Mouse (Mus musculus) hindbrain, embryonic 13.5 days (tissue): ENCODE results near the gene Clec4f. TPM values are rescaled to one million over a fixed set of nuclear protein-coding genes. Genes with fewer than 3 reads are reported as not detected.

Experiments used
- ATAC-seq: fragments of 200-750 bp; cut with Nextera tagmentation; 2 replicates; pipeline ENCODE4 v1.8.0; 2017; ENCODE audit warnings: moderate TSS enrichment; ENCODE audit not compliant: low FRiP score
- H3K27ac ChIP-seq: fragments of 300-500 bp; sonication (generic); 2 replicates; pipeline ENCODE4 v1.5.1; 2015; ENCODE audit warnings: inconsistent platforms, mild to moderate bottlenecking, moderate library complexity
- H3K27me3 ChIP-seq: fragments of 300-500 bp; sonication (generic); 2 replicates; pipeline ENCODE4 v1.6.1; 2015; ENCODE audit warnings: mild to moderate bottlenecking, inconsistent platforms
- H3K36me3 ChIP-seq: fragments of 300-500 bp; sonication (generic); 2 replicates; pipeline ENCODE4 v1.6.1; 2015; ENCODE audit warnings: mild to moderate bottlenecking, inconsistent platforms
- H3K4me1 ChIP-seq: fragments of 300-500 bp; sonication (generic); replicated peaks from 2 replicates; pipeline ENCODE4 v1.6.1; 2015; ENCODE audit warnings: inconsistent platforms
- H3K4me2 ChIP-seq: fragments of 300-500 bp; sonication (generic); 2 replicates; pipeline ENCODE4 v1.6.1; 2015; ENCODE audit warnings: inconsistent platforms, mild to moderate bottlenecking, moderate library complexity
- H3K4me3 ChIP-seq: fragments of 300-500 bp; sonication (generic); 2 replicates; pipeline ENCODE4 v1.5.1; 2015; ENCODE audit warnings: mild to moderate bottlenecking, inconsistent platforms
- H3K9ac ChIP-seq: fragments of 300-500 bp; sonication (generic); 2 replicates; pipeline ENCODE4 v1.6.1; 2015; ENCODE audit warnings: mild to moderate bottlenecking, inconsistent platforms
- H3K9me3 ChIP-seq: fragments of 300-500 bp; sonication (generic); 2 replicates; pipeline ENCODE4 v1.6.1; 2016; ENCODE audit warnings: inconsistent platforms
- WGBS: fragments of 180-500 bp; shearing (Covaris S2); methylation state at CpG from one replicate; pipeline ENCODE4 v1.1.7; 2015; 5-methylcytosine and 5-hydroxymethylcytosine counted together
- polyA plus RNA-seq: library from polyadenylated mRNA; unstranded; fragments of >200 nt; fragmentation: Nextera tagmentation; extraction: Ambion mirVana; gene quantifications from 2 replicates; pipeline ENCODE4 v1.2.1, GENCODE M21; 2015

The Clec4f gene
- polyA plus RNA-seq, 1 experiment from 2014 or later: not detected

- no peak overlapping the region for H3K4me3 ChIP-seq
- 70% methylated on average over 17 of the region's 17 CpGs for whole genome bisulfite sequencing
- H3K27ac ChIP-seq: no peak overlapping the region
- no peak for ATAC-seq
- no peaks in the 10 kb centered on the region for H3K36me3 ChIP-seq
- H3K27me3 ChIP-seq: no peaks in the 10 kb centered on the region
- H3K4me1 ChIP-seq: no peaks in the 10 kb centered on the region
- no peaks in the 10 kb centered on the region for H3K9me3 ChIP-seq
- no peak overlapping the region for H3K9ac ChIP-seq
- no peak overlapping the region for H3K4me2 ChIP-seq
Observed at GRCm38 (mm10) chr6:83626781-83627180, 29.2 kb downstream of the Clec4f start.

GRCm38 (mm10) chr6:83619955-83620354, 36.0 kb downstream of the Clec4f start:
- Histone ChIP-seq H3K4me3 (no peak overlapping the region), H3K36me3 (no peaks in the 10 kb centered on the region), H3K27ac (no peak overlapping the region), H3K4me2 (no peak overlapping the region), H3K4me1 (no peaks in the 10 kb centered on the region), H3K9ac (no peak overlapping the region), H3K9me3 (no peaks in the 10 kb centered on the region), H3K27me3 (no peaks in the 10 kb centered on the region)
- WGBS: 61% methylated on average over 9 of the region's 9 CpGs
- no peak for ATAC-seq

GRCm38 (mm10) chr6:83617581-83618335, 38.2 kb downstream of the Clec4f start:
- H3K27me3 ChIP-seq: no peaks in the 10 kb centered on the region
- ATAC-seq: no peak
- WGBS: 86% methylated on average over 15 of the region's 15 CpGs
- no peaks in the 10 kb centered on the region for H3K36me3 ChIP-seq
- H3K4me3 ChIP-seq: no peak overlapping the region
- no peak overlapping the region for H3K4me2 ChIP-seq
- H3K4me1 ChIP-seq: no peaks in the 10 kb centered on the region
- no peaks in the 10 kb centered on the region for H3K9me3 ChIP-seq
- no peak overlapping the region for H3K27ac ChIP-seq
- no peak overlapping the region for H3K9ac ChIP-seq

- no peak for ATAC-seq
- Histone ChIP-seq H3K4me2 (no peak overlapping the region), H3K27ac (no peak overlapping the region), H3K36me3 (no peaks in the 10 kb centered on the region), H3K4me1 (no peaks in the 10 kb centered on the region), H3K9me3 (no peaks in the 10 kb centered on the region), H3K27me3 (no peaks in the 10 kb centered on the region), H3K4me3 (no peak overlapping the region), H3K9ac (no peak overlapping the region)
- WGBS: 82% methylated on average over 5 of the region's 5 CpGs
Observed at GRCm38 (mm10) chr6:83616512-83616911, 39.5 kb downstream of the Clec4f start.

DNA sequence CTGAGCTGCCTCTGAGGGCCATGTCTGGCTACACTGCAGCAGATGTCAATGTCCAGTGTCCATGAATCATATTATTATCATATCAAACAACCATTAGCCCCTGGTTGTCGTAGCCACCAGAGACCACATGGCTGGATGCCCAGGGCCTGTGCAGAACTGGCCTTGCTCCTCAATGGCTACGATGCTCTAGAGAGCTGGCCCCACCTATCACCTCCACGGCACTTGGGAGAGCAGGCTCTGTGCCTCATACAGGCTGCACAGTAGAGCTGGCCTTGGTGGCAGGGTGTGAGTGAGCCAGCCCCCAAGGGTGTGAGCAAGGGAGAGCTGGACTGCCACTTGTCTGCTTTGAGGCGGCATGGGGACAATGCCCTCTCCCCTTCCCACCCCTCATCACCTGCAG, 41.5 kb downstream of the Clec4f start:
- no peaks in the 10 kb centered on the region for H3K27me3 ChIP-seq
- ATAC-seq: no peak
- 94% methylated on average over 4 of the region's 4 CpGs for WGBS
- no peak overlapping the region for H3K4me2 ChIP-seq
- H3K9me3 ChIP-seq: no peaks in the 10 kb centered on the region
- H3K4me1 ChIP-seq: no peaks in the 10 kb centered on the region
- H3K36me3 ChIP-seq: no peaks in the 10 kb centered on the region
- no peak overlapping the region for H3K27ac ChIP-seq
- no peak overlapping the region for H3K9ac ChIP-seq
- no peak overlapping the region for H3K4me3 ChIP-seq

- Histone ChIP-seq H3K4me2 (no peak overlapping the region), H3K4me3 (no peak overlapping the region), H3K4me1 (no peaks in the 10 kb centered on the region), H3K27me3 (no peaks in the 10 kb centered on the region), H3K36me3 (no peaks in the 10 kb centered on the region), H3K27ac (no peak overlapping the region), H3K9me3 (no peaks in the 10 kb centered on the region), H3K9ac (no peak overlapping the region)
- no peak for ATAC-seq
- WGBS: 95% methylated on average over 1 of the region's 1 CpGs
Observed at GRCm38 (mm10) chr6:83612976-83613375, 43.0 kb downstream of the Clec4f start.

DNA sequence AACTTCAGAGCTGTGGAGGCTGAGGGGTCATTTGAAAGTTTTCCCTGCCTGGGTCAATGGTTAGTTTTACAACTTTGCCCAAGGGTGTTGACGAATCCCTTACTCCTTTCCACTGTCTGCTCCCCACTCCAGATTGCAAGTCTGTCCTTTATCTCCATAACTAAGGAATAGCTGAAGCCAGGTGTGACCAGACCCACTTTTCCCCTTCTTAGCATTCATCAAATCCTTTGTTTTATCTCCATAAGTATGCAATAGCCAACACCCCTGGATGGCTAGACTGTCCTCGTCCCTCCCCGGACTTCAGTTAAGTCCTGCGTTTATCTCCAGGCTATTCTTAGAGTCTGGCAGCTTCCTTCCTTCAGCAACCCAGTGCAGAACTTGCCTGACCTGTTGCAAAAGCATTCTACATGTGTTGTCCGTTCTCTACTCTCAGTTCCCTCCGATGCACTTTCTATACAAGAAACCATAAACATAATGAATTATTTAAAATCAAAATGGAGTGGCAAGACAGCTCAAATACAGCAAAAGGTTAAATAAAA, 56.3 kb downstream of the Clec4f start:
- Histone ChIP-seq H3K36me3 (no peaks in the 10 kb centered on the region), H3K27ac (no peak overlapping the region), H3K27me3 (0 out of 2 replicates have a peak, but pooled peaks cover 5% of the 10 kb centered on the region), H3K4me3 (no peak overlapping the region), H3K9ac (no peak overlapping the region), H3K9me3 (no peaks in the 10 kb centered on the region), H3K4me1 (peaks cover 5% of the 10 kb centered on the region; the same call in 1 of the 2 replicates), H3K4me2 (peak overlapping the region; percentile 57)
- ATAC-seq: no peak
- 85% methylated on average over 6 of the region's 6 CpGs for WGBS

- H3K36me3 ChIP-seq: no peaks in the 10 kb centered on the region
Observed at GRCm38 (mm10) chr6:83599060-83599550, 56.9 kb downstream of the Clec4f start.

DNA sequence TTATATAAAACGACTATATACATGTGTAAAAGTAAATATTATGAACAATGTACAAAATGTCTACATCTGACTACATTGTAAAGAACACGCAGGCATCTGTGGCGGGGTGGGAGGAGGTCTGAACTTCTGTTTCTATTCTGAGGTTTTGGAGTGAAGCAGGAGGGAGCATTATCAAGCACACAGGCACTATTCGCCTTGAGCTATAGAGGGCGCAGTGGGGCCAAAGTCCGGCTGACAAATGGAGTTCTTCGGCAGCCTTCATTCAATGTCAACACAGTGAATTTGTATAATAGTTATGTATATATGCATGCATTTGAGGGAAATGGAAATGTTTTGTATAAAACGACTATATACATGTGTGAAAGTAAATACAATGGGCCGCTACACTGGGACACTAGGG, 57.3 kb downstream of the Clec4f start:
- H3K4me2 ChIP-seq: peak overlapping the region; percentile 57

More at GRCm38 (mm10) chr6:83599060-83599550, 56.9 kb downstream of the Clec4f start:
- ATAC-seq: peak; percentile 24; the same call in 1 of the 2 replicates
- Histone ChIP-seq H3K9me3 (no peaks in the 10 kb centered on the region), H3K4me3 (peak overlapping the region; percentile 39), H3K4me1 (peaks cover 5% of the 10 kb centered on the region; the same call in 1 of the 2 replicates), H3K27me3 (0 out of 2 replicates have a peak, but pooled peaks cover 3% of the 10 kb centered on the region), H3K27ac (no peak overlapping the region), H3K9ac (peak overlapping the region; percentile 61), H3K4me2 (peak overlapping the region; percentile 57)
- 38% methylated on average over 24 of the region's 24 CpGs for WGBS

GRCm38 (mm10) chr6:83597988-83598387, 58.0 kb downstream of the Clec4f start:
- no peak overlapping the region for H3K4me2 ChIP-seq
- ATAC-seq: no peak
- 0 out of 2 replicates have a peak, but pooled peaks cover 6% of the 10 kb centered on the region for H3K27me3 ChIP-seq
- no peak overlapping the region for H3K4me3 ChIP-seq
- no peak overlapping the region for H3K9ac ChIP-seq
- no peak overlapping the region for H3K27ac ChIP-seq
- 70% methylated on average over 3 of the region's 3 CpGs for WGBS
- H3K36me3 ChIP-seq: no peaks in the 10 kb centered on the region
- H3K9me3 ChIP-seq: no peaks in the 10 kb centered on the region
- H3K4me1 ChIP-seq: peaks cover 5% of the 10 kb centered on the region; the same call in 1 of the 2 replicates

More for the DNA sequence above, 57.3 kb downstream of the Clec4f start:
- H3K4me1 ChIP-seq: peaks cover 5% of the 10 kb centered on the region; the same call in 1 of the 2 replicates
- H3K9ac ChIP-seq: peak overlapping the region; percentile 61
- ATAC-seq: no peak
- H3K4me3 ChIP-seq: peak overlapping the region; percentile 39
- WGBS: 10% methylated on average over 9 of the region's 9 CpGs
- no peaks in the 10 kb centered on the region for H3K36me3 ChIP-seq
- no peak overlapping the region for H3K27ac ChIP-seq
- H3K9me3 ChIP-seq: no peaks in the 10 kb centered on the region
- H3K27me3 ChIP-seq: 0 out of 2 replicates have a peak, but pooled peaks cover 6% of the 10 kb centered on the region

DNA sequence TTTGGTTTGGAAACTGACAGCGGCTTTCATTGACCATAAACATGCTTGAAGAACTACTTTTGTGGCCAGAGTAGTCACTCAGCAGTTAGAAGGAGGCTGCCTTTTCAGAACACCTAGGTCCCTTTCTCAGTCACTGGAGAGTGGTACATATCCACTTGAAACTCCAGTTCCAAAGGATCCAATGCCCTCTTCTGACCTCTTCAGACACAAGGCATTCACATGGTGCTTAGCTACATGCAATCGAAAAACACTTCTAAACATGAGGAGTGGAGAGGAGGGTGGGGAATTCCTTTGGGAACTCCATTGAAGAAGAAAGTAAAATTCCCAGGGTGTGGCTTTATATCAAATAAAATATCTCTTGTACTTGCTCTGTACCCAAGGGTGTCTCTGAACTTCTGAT, 61.0 kb downstream of the Clec4f start:
- H3K4me1 ChIP-seq: peaks cover 5% of the 10 kb centered on the region; the same call in 1 of the 2 replicates
- H3K36me3 ChIP-seq: no peaks in the 10 kb centered on the region
- H3K9ac ChIP-seq: no peak overlapping the region
- 94% methylated on average over 2 of the region's 2 CpGs for WGBS
- no peaks in the 10 kb centered on the region for H3K9me3 ChIP-seq
- 0 out of 2 replicates have a peak, but pooled peaks cover 3% of the 10 kb centered on the region for H3K27me3 ChIP-seq
- no peak overlapping the region for H3K27ac ChIP-seq
- no peak overlapping the region for H3K4me2 ChIP-seq
- ATAC-seq: no peak
- H3K4me3 ChIP-seq: no peak overlapping the region
